Mouse (Mus musculus): ENCODE measurements at regions not wholly inside any gene's neighbourhood (a gene's known extent, or its start where the extent isn't known, plus 50 kb on each side); places are given as distances from the start of the nearest gene placed in this dataset.

- DNase-seq (ENCODE audit: low read depth, low spot score), result no peak
Measured at GRCm38 (mm10) chr10:99959279-99959678, 56.2 kb upstream of the Kitl start.

- DNase-seq (ENCODE audit: low read depth, low spot score), result no peak
Measured at GRCm38 (mm10) chr10:99952486-99952885, 62.9 kb upstream of the Kitl start.

GRCm38 (mm10) chr10:99951718-99952117 is 63.7 kb upstream of the Kitl start:
- no peak for DNase-seq (ENCODE audit: low read depth, low spot score)

GRCm38 (mm10) chr10:99951316-99951715 is 64.1 kb upstream of the Kitl start:
- peak; percentile 19 for DNase-seq (ENCODE audit: low read depth, low spot score)

GRCm38 (mm10) chr10:99948740-99949139 is 66.7 kb upstream of the Kitl start:
- DNase-seq (ENCODE audit: low read depth, low spot score), result no peak

- peak; percentile 10 for DNase-seq (ENCODE audit: low read depth, low spot score)
Measured at GRCm38 (mm10) chr10:99945418-99945817, 70.0 kb upstream of the Kitl start.

GRCm38 (mm10) chr10:99941665-99942064 is 73.8 kb upstream of the Kitl start:
- DNase-seq (ENCODE audit: low read depth, low spot score), result no peak

- DNase-seq (ENCODE audit: low read depth, low spot score), result no peak
Measured at GRCm38 (mm10) chr10:99938901-99939300, 76.5 kb upstream of the Kitl start.

GRCm38 (mm10) chr10:99937921-99938618 is 77.4 kb upstream of the Kitl start:
- DNase-seq (ENCODE audit: low read depth, low spot score), result no peak

- DNase-seq (ENCODE audit: low read depth, low spot score), result no peak
Measured at GRCm38 (mm10) chr10:99929191-99929590, 86.2 kb upstream of the Kitl start.

- DNase-seq (ENCODE audit: low read depth, low spot score), result no peak
Measured at GRCm38 (mm10) chr10:99927913-99928312, 87.5 kb upstream of the Kitl start.

- DNase-seq (ENCODE audit: low read depth, low spot score), result no peak
Measured at GRCm38 (mm10) chr10:99926327-99926954, 89.0 kb upstream of the Kitl start.

- DNase-seq (ENCODE audit: low read depth, low spot score), result no peak
Measured at GRCm38 (mm10) chr10:99924541-99924940, 90.9 kb upstream of the Kitl start.

- no peak for DNase-seq (ENCODE audit: low read depth, low spot score)
Measured at GRCm38 (mm10) chr10:99919925-99920324, 95.5 kb upstream of the Kitl start.

- DNase-seq (ENCODE audit: low read depth, low spot score), result no peak
Measured at GRCm38 (mm10) chr10:99918567-99919320, 96.7 kb upstream of the Kitl start.

GRCm38 (mm10) chr10:99913846-99914187 is 101.6 kb upstream of the Kitl start:
- DNase-seq (ENCODE audit: low read depth, low spot score), result no peak

- no peak for DNase-seq (ENCODE audit: low read depth, low spot score)
Measured at GRCm38 (mm10) chr10:99913001-99913845, 102.2 kb upstream of the Kitl start.

- peak; percentile 8 for DNase-seq (ENCODE audit: low read depth, low spot score)
Measured at GRCm38 (mm10) chr10:99910011-99910723, 105.3 kb upstream of the Kitl start.

- no peak for DNase-seq (ENCODE audit: low read depth, low spot score)
Measured at GRCm38 (mm10) chr10:99908044-99908443, 107.4 kb upstream of the Kitl start.

GRCm38 (mm10) chr10:99906778-99907435 is 108.5 kb upstream of the Kitl start:
- DNase-seq (ENCODE audit: low read depth, low spot score), result no peak

All from brain, adult 2 months (tissue).